Mouse (Mus musculus): ENCODE results near the gene Chrm3. TPM values are rescaled to one million over a fixed set of nuclear protein-coding genes. Genes with fewer than 3 reads are reported as not detected.

Gene Chrm3
- polyA plus RNA-seq, 1 experiment, result 8.4 TPM

- TF ChIP-seq POLR2A (IDR thresholded peaks at IDR 0.05; ENCODE audit: borderline replicate concordance, extremely low read depth, insufficient read depth, insufficient read length, poor library complexity, severe bottlenecking) (no peak), CTCF (IDR thresholded peaks at IDR 0.05; ENCODE audit: borderline replicate concordance, extremely low read depth, insufficient read depth, insufficient read length) (peak; percentile 100)
- peak; percentile 80 for DNase-seq (ENCODE audit: low read depth)
These were observed 513.9 kb downstream of the Chrm3 start for GRCm38 (mm10) chr13:9846543-9847434.

DNA sequence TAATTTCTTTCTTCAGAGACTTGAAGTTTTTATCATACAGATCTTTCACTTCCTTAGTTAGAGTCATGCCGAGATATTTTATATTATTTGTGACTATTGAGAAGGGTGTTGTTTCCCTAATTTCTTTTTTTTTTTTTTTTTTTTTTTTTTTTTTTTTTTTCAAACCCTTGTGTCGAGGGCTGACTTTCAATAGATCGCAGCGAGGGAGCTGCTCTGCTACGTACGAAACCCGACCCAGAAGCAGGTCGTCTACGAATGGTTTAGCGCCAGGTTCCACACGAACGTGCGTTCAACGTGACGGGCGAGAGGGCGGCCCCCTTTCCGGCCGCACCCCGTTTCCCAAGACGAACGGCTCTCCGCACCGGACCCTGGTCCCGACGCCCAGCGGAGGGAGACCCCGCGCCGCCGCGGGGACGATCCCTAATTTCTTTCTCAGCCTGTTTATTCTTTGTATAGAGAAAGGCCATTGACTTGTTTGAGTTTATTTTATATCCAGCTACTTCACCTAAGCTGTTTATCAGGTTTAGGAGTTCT, 526.4 kb downstream of the Chrm3 start:
- peak; percentile 34 for DNase-seq (ENCODE audit: low read depth)

- DNase-seq (ENCODE audit: low read depth), result peak; percentile 2
These were observed 534.4 kb downstream of the Chrm3 start for GRCm38 (mm10) chr13:9826227-9826626.

More at GRCm38 (mm10) chr13:9826227-9826626, 534.4 kb downstream of the Chrm3 start:
- TF ChIP-seq CTCF (IDR thresholded peaks at IDR 0.05; ENCODE audit: borderline replicate concordance, extremely low read depth, insufficient read depth, insufficient read length) (peak; percentile 58), POLR2A (IDR thresholded peaks at IDR 0.05; ENCODE audit: borderline replicate concordance, extremely low read depth, insufficient read depth, insufficient read length, poor library complexity, severe bottlenecking) (no peak)

All from brain, embryonic 14.5 days (tissue).